Mouse (Mus musculus) midbrain, embryonic 16.5 days (tissue): ENCODE measurements around the gene Cd72. TPM values are rescaled to one million over a fixed set of nuclear protein-coding genes. Genes with fewer than 3 reads are reported as not detected.
"Not testable (repeated sequence)": the region's sequence is repeated elsewhere in the genome, so short reads cannot be mapped to it uniquely, and the experiment has no call there.

Experiments
- ATAC-seq: fragments of 200-750 bp; cut with Nextera tagmentation; 2 replicates; pipeline ENCODE4 v1.8.0; 2017; ENCODE audit warnings: moderate TSS enrichment
- H3K27ac ChIP-seq: fragments of 300-500 bp; sonication (generic); 2 replicates; pipeline ENCODE4 v1.5.1; 2014; ENCODE audit warnings: mild to moderate bottlenecking, low read length, mixed read lengths
- H3K27me3 ChIP-seq: fragments of 300-500 bp; sonication (generic); 2 replicates; pipeline ENCODE4 v1.6.1; 2014; ENCODE audit warnings: low read depth, low read length, mixed read lengths; ENCODE audit not compliant: control insufficient read depth, insufficient read depth
- H3K36me3 ChIP-seq: fragments of 300-500 bp; sonication (generic); 2 replicates; pipeline ENCODE4 v1.6.1; 2014; ENCODE audit warnings: mild to moderate bottlenecking, low read length, moderate library complexity, mixed read lengths; ENCODE audit not compliant: control insufficient read depth, insufficient read depth
- H3K4me1 ChIP-seq: fragments of 300-500 bp; sonication (generic); 2 replicates; pipeline ENCODE4 v1.6.1; 2014; ENCODE audit warnings: mild to moderate bottlenecking, low read length, mixed read lengths; ENCODE audit not compliant: control insufficient read depth, insufficient read depth
- H3K4me2 ChIP-seq: fragments of 300-500 bp; sonication (generic); 2 replicates; pipeline ENCODE4 v1.6.1; 2014; ENCODE audit warnings: mild to moderate bottlenecking, low read length, mixed read lengths
- H3K4me3 ChIP-seq: fragments of 300-500 bp; sonication (generic); 2 replicates; pipeline ENCODE4 v1.5.1; 2014; ENCODE audit warnings: low read depth, mild to moderate bottlenecking, low read length, moderate library complexity, mixed read lengths
- H3K9ac ChIP-seq: fragments of 300-500 bp; sonication (generic); 2 replicates; pipeline ENCODE4 v1.6.1; 2014; ENCODE audit warnings: low read depth, low read length, mixed read lengths
- H3K9me3 ChIP-seq: fragments of 300-500 bp; sonication (generic); replicated peaks from 2 replicates; pipeline ENCODE4 v1.6.1; 2014; ENCODE audit warnings: mild to moderate bottlenecking, low read length, mixed read lengths; ENCODE audit not compliant: control insufficient read depth, poor library complexity, severe bottlenecking
- WGBS: fragments of 180-500 bp; shearing (Covaris S2); extraction: QIAGEN DNeasy Blood & Tissue Kit; methylation state at CpG from one replicate; pipeline ENCODE4 v1.1.7; 2014; 5-methylcytosine and 5-hydroxymethylcytosine counted together
- polyA plus RNA-seq: library from polyadenylated mRNA; unstranded; fragments of >200 nt; fragmentation: Nextera tagmentation; extraction: Ambion mirVana; gene quantifications from 2 replicates; pipeline ENCODE4 v1.2.1, GENCODE M21; 2015

The Cd72 gene
- polyA plus RNA-seq, 1 experiment from 2014 or later = 5.0 TPM

DNA sequence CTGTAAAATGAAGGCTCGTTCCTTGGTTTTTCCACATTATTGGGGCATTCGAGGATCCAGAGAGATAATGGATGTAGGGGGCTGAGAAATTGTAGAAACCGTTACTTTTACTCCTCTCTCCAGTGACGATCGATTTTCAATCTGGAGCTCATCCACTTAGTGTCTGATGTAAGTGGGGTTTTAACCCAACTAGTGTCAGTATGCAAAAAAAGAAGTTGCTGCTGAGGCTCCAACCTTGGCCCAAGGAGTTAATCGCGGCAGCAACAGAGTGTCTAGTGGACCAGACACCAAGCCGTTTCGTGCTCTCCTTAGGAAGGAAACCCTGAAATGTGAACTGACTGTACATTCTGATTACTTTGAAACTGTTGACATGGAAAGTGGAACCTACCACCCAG lies 39.4 kb upstream of the Cd72 start:
- Histone ChIP-seq H3K4me2 (peak overlapping the region; percentile 74), H3K4me3 (peak overlapping the region; percentile 81), H3K36me3 (no peaks in the 10 kb centered on the region; the same call in 1 of the 2 replicates), H3K27me3 (0 out of 2 replicates have a peak, but pooled peaks cover 3% of the 10 kb centered on the region), H3K9ac (peak overlapping the region; percentile 85), H3K27ac (peak overlapping the region; percentile 93), H3K9me3 (no peaks in the 10 kb centered on the region; the same call in 1 of the 2 replicates), H3K4me1 (peaks cover 13% of the 10 kb centered on the region)
- WGBS = 1% methylated on average over 9 of the region's 9 CpGs
- no peak for ATAC-seq

DNA sequence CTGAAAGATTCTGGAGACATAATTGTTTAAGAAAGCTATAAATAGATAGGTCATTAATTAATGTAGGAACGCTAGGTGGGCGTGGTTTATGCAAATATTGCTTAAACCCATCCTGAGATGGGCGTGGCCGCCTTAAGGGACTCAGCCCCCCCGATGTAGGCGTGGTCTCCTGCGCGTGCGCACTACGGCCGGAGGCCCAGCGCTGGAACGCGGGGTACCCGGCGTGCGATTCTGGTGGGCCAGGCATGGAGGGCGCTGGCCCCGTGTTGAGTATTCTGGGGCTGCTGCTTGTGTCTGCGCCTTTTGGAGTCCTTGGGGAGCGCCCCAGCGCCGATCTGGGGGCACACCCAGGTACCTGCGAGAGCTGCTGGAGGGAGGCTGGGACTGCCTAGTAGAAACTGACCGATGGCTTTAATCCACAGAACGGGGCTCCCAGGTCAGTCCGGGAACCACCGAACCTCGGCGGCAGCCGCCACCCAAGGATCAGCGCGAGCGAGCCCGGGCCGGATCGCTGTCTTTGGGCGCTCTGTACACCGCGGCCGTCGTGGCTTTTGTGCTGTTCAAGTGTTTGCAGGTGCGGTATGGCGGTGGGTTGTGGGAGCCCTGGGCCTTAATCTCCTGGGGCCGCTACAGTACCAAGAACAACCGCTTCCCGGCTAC lies 38.9 kb upstream of the Cd72 start:
- Histone ChIP-seq H3K4me3 (peak overlapping the region; percentile 81), H3K27ac (peak overlapping the region; percentile 93), H3K4me2 (peak overlapping the region; percentile 74), H3K4me1 (peaks cover 13% of the 10 kb centered on the region), H3K27me3 (0 out of 2 replicates have a peak, but pooled peaks cover 3% of the 10 kb centered on the region), H3K9me3 (no peaks in the 10 kb centered on the region; the same call in 1 of the 2 replicates), H3K36me3 (no peaks in the 10 kb centered on the region; the same call in 1 of the 2 replicates), H3K9ac (peak overlapping the region; percentile 85)
- peak; percentile 92 for ATAC-seq
- under 1% methylated on average over 47 of the region's 47 CpGs for WGBS

DNA sequence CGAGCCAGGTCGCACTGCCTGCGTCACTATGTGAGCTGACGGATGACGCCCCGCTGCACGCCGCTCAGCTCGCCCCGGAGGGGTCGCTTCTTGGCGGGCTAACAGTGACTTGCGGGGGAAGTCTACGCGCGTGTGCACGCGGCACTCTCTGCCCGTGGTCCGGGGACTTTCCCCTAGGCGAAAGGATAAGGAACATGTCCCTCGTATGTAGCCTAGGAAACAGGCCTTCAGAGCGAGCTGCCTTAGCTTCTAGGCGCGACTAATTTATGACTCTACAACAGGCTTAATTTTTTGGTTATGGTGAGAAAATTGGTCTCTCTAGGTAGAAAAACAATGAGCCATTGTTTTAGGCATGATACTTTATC lies 38.4 kb upstream of the Cd72 start, which contains the start of gene Ccdc107:
TSS of gene Ccdc107 (plus strand) at position 80 of the 365 bp plus-strand sequence.
- H3K4me2 ChIP-seq = peak within 1 kb of the TSS; percentile 74
- no peaks in the 10 kb centered on the region; the same call in 1 of the 2 replicates for H3K36me3 ChIP-seq
- ATAC-seq = peak; percentile 98
- peaks cover 13% of the 10 kb centered on the region for H3K4me1 ChIP-seq
- no peaks in the 10 kb centered on the region for H3K27me3 ChIP-seq
- H3K9ac ChIP-seq = peak within 1 kb of the TSS; percentile 85
- peak within 1 kb of the TSS; percentile 93 for H3K27ac ChIP-seq
- peak within 1 kb of the TSS; percentile 81 for H3K4me3 ChIP-seq
- no peaks in the 10 kb centered on the region; the same call in 1 of the 2 replicates for H3K9me3 ChIP-seq
- WGBS = 1% methylated on average over 25 of the region's 25 CpGs

DNA sequence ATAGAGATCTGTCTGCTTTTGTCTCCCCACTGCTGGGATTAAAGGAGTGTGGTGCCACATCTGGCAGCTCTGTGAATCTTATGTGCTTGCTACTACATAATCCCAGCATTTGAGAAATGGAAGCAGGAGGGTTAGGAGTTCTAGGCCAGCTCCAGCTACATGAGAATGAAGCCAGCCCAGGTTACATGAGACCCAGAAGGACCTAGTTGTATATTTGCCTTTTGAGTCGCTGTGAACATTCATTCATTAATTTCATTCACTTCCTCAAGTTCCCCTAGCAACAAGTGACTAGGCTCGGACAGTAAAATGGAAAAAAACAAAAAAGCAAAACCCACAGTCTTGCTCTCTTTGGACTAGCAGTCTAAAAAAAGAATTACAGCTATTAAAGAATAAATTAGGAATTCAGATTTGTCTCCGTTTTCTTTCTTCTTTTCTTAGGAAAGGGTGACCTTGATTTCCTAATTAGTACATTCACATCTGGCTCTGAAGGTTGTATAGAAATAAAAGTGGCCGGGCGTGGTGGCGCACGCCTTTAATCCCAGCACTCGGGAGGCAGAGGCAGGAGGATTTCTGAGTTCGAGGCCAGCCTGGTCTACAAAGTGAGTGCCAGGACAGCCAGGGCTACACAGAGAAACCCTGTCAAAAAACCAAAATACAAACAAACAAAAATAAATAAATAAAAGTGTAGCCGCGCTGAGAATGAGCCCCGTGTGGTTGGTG lies 37.8 kb upstream of the Cd72 start:
- Histone ChIP-seq H3K9ac (no peak overlapping the region), H3K27me3 (no peaks in the 10 kb centered on the region), H3K4me2 (peak overlapping the region; percentile 47), H3K27ac (peak overlapping the region; percentile 93), H3K36me3 (no peaks in the 10 kb centered on the region; the same call in 1 of the 2 replicates), H3K4me3 (peak overlapping the region; percentile 81), H3K9me3 (no peaks in the 10 kb centered on the region; the same call in 1 of the 2 replicates), H3K4me1 (peaks cover 13% of the 10 kb centered on the region)
- ATAC-seq = no peak
- 42% methylated on average over 12 of the region's 12 CpGs for WGBS

DNA sequence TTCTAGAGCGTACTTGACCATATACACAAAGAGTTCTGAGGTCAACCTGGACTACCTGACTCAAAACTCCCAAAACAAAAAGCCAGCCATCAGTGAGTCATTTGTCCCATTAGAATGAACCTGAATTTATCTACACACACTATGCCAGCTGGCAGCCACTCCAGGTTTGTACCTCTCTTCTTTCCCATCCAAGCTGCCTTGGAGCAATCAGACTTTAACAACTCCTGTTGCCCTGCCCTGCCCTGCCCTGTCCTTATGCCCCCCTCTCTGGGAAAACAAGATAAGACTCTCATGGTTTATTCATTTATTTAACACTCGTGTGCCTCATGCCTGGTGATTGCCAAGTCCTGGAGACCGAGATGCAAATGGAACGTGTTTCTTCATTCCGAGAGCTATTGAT lies 36.4 kb upstream of the Cd72 start:
- Histone ChIP-seq H3K9ac (no peak overlapping the region), H3K9me3 (no peaks in the 10 kb centered on the region; the same call in 1 of the 2 replicates), H3K4me2 (no peak overlapping the region), H3K27ac (no peak overlapping the region), H3K4me3 (no peak overlapping the region), H3K36me3 (no peaks in the 10 kb centered on the region; the same call in 1 of the 2 replicates), H3K4me1 (peaks cover 13% of the 10 kb centered on the region), H3K27me3 (no peaks in the 10 kb centered on the region)
- 84% methylated on average over 5 of the region's 5 CpGs for WGBS
- no peak for ATAC-seq

DNA sequence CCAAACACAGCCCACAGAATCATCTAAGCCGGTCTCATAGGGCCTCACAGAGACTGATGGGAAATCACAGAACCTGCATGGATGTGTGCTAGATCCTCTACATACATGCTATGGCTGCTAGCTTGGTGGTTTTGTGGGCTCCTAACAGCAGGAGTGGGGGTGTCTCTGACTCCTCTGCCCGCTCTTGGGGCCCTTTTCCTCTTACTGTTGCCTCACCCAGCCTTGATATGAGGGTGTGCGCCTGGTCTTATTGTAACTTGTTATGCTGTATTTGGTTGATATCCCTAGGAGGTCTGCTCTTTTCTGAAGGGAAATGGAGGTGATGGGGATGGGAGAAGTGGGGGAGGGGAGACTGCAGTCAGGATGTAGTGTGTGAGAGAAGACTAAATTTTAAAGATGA lies 35.2 kb upstream of the Cd72 start:
- Histone ChIP-seq H3K4me3 (no peak overlapping the region), H3K9ac (no peak overlapping the region), H3K4me2 (no peak overlapping the region), H3K27me3 (no peaks in the 10 kb centered on the region), H3K4me1 (peaks cover 6% of the 10 kb centered on the region), H3K27ac (no peak overlapping the region), H3K9me3 (no peaks in the 10 kb centered on the region; the same call in 1 of the 2 replicates), H3K36me3 (no peaks in the 10 kb centered on the region)
- no peak for ATAC-seq
- WGBS = 98% methylated on average over 3 of the region's 3 CpGs

DNA sequence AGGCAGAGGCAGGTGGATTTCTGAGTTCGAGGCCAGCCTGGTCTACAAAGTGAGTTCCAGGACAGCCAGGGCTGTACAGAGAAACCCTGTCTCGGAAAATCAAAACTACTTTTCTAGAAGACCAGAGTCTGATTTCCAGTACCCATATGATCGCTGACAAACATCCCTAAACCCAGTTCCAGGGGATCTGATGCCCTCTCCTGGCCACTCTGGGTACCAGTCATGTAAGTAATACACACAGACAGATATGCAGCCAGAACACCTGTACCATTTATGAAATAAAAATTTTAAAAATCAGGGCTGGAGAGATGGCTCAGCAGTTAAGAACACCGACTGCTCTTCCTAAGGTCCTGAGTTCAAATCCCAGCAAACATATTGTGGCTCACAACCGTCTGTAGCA lies 31.2 kb upstream of the Cd72 start:
- not testable (repeated sequence) for H3K9me3 ChIP-seq, H3K27ac ChIP-seq, H3K4me2 ChIP-seq, H3K27me3 ChIP-seq, H3K4me3 ChIP-seq, H3K9ac ChIP-seq, H3K4me1 ChIP-seq, H3K36me3 ChIP-seq, ATAC-seq
- WGBS = 86% methylated on average over 5 of the region's 5 CpGs

DNA sequence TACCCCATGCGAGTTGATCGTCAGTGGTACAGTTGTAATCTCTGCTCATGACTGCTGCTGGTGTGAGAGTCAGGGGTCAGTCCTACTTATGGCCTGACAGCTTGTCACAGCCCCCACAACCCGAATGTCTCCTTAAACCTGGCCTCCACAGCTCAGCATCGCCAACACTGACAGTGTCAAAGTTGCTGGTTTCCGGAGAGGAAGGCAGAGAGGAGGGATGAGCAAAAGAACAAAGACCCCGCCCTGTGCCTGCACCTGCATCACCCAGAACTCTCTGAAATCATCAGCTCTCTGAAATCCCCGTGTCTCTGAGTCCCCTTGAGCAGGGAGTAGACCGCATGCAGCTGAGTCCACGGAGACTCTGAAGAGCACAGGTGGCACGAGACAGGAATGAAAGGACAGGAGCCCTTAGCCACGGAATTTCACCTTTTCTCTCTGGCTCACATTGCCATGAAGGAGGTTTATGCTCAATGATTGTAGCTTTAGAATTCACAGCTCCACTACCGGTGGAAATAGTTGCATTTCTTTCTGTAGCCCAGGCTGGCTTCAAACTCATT lies 29.2 kb upstream of the Cd72 start, which contains the start of gene Sit1:
TSS of gene Sit1 (minus strand) at position 200 of the 557 bp plus-strand sequence.
- Histone ChIP-seq H3K9ac (no peak within 1 kb of the TSS), H3K36me3 (no peaks in the 10 kb centered on the region), H3K27me3 (no peaks in the 10 kb centered on the region)

More for the DNA sequence above, 29.2 kb upstream of the Cd72 start, which contains the start of gene Sit1:
- no peaks in the 10 kb centered on the region for H3K4me1 ChIP-seq
- no peak within 1 kb of the TSS for H3K4me2 ChIP-seq
- 61% methylated on average over 12 of the region's 12 CpGs for WGBS
- no peak within 1 kb of the TSS for H3K27ac ChIP-seq
- H3K9me3 ChIP-seq = no peaks in the 10 kb centered on the region
- ATAC-seq = no peak
- H3K4me3 ChIP-seq = no peak within 1 kb of the TSS
